ENCODE assay signal across 10 mouse cellular contexts in genomic region chr11:114184970-114185882, GRCm38 (mm10).
DNase-seq lines count a peak whose midpoint lies in the region; ATAC-seq and TF ChIP-seq lines count a peak whose summit lies in the region.
"Had no signal": no experiment of that assay in that cellular context is flagged by ENCODE, and none has a peak within 500 bp of the region (broad histone marks: within the 10 kb centered on the region; RNA-seq: fewer than 3 reads in every experiment).

No protein-coding gene starts in this region.

- H3K9ac ChIP-seq in ES-Bruce4 (ENCODE audit: low read depth, poor library complexity, severe bottlenecking), result no peak overlapping the region
- H3K9ac ChIP-seq in embryonic facial prominence, embryonic 14.5 days (ENCODE audit: low read depth, low read length), result no peak overlapping the region
- H3K9ac ChIP-seq in hindbrain, embryonic 15.5 days, result no peak overlapping the region
- no peak overlapping the region for H3K9ac ChIP-seq in lung, embryonic 16.5 days (ENCODE audit: low read length)
- H3K9ac ChIP-seq: embryonic facial prominence, embryonic 12.5 days; lung, embryonic 15.5 days had no signal

- TF ChIP-seq EP300 in ES-Bruce4 (IDR thresholded peaks at IDR 0.05; ENCODE audit: insufficient read depth, low read depth, low read length), result no peak

- TF ChIP-seq CTCF in ES-Bruce4 (IDR thresholded peaks at IDR 0.05; ENCODE audit: low read depth, low read length), result peak; percentile 6

- H3K27me3 ChIP-seq in ES-Bruce4 (ENCODE audit: control insufficient read depth, insufficient read depth, low read length, poor library complexity, severe bottlenecking), result no peaks in the 10 kb centered on the region
- 0 out of 2 replicates have a peak, but pooled peaks cover 6% of the 10 kb centered on the region for H3K27me3 ChIP-seq in embryonic facial prominence, embryonic 14.5 days (replicated peaks; ENCODE audit: control insufficient read depth, insufficient read depth, low read length)
- no peaks in the 10 kb centered on the region for H3K27me3 ChIP-seq in hindbrain, embryonic 15.5 days
- no peaks in the 10 kb centered on the region for H3K27me3 ChIP-seq in lung, embryonic 16.5 days (ENCODE audit: control insufficient read depth, insufficient read depth, low read depth, low read length)
- H3K27me3 ChIP-seq: embryonic facial prominence, embryonic 12.5 days had no signal

- no peaks in the 10 kb centered on the region for H3K36me3 ChIP-seq in ES-Bruce4 (ENCODE audit: control insufficient read depth, insufficient read depth, low read length, poor library complexity, severe bottlenecking)
- no peaks in the 10 kb centered on the region for H3K36me3 ChIP-seq in embryonic facial prominence, embryonic 14.5 days (ENCODE audit: control insufficient read depth, insufficient read depth, low read length)
- no peaks in the 10 kb centered on the region for H3K36me3 ChIP-seq in hindbrain, embryonic 15.5 days
- H3K36me3 ChIP-seq in lung, embryonic 16.5 days (ENCODE audit: control insufficient read depth, insufficient read depth, low read length), result no peaks in the 10 kb centered on the region
- H3K36me3 ChIP-seq: embryonic facial prominence, embryonic 12.5 days; lung, embryonic 15.5 days had no signal

- H3K27ac ChIP-seq in ES-Bruce4 (ENCODE audit: insufficient read depth, low read length), result no peak overlapping the region
- H3K27ac ChIP-seq in embryonic facial prominence, embryonic 14.5 days (replicated peaks; ENCODE audit: low read depth, low read length), result no peak overlapping the region
- no peak overlapping the region for H3K27ac ChIP-seq in hindbrain, embryonic 15.5 days (replicated peaks)
- no peak overlapping the region for H3K27ac ChIP-seq in lung, embryonic 16.5 days (ENCODE audit: low read length)
- H3K27ac ChIP-seq: embryonic facial prominence, embryonic 12.5 days; lung, embryonic 15.5 days had no signal

- peaks cover 2% of the 10 kb centered on the region for H3K4me1 ChIP-seq in ES-Bruce4 (ENCODE audit: control insufficient read depth, insufficient read depth, low read length)
- H3K4me1 ChIP-seq in embryonic facial prominence, embryonic 14.5 days (ENCODE audit: control insufficient read depth, insufficient read depth, low read length), result no peaks in the 10 kb centered on the region
- H3K4me1 ChIP-seq in hindbrain, embryonic 15.5 days (replicated peaks), result peaks cover 15% of the 10 kb centered on the region
- H3K4me1 ChIP-seq in lung, embryonic 16.5 days (replicated peaks; ENCODE audit: control insufficient read depth, insufficient read depth, low read length), result no peaks in the 10 kb centered on the region
- H3K4me1 ChIP-seq: embryonic facial prominence, embryonic 12.5 days; lung, embryonic 15.5 days had no signal

- H3K9me3 ChIP-seq in ES-Bruce4 (replicated peaks; ENCODE audit: control insufficient read depth, insufficient read depth, low read length, poor library complexity, severe bottlenecking), result no peaks in the 10 kb centered on the region
- H3K9me3 ChIP-seq in embryonic facial prominence, embryonic 14.5 days (ENCODE audit: control insufficient read depth, low read length), result peaks cover 4% of the 10 kb centered on the region; the same call in 1 of the 2 replicates
- no peaks in the 10 kb centered on the region for H3K9me3 ChIP-seq in hindbrain, embryonic 15.5 days
- H3K9me3 ChIP-seq in lung, embryonic 16.5 days (ENCODE audit: control insufficient read depth, low read length), result no peaks in the 10 kb centered on the region
- H3K9me3 ChIP-seq: lung, embryonic 15.5 days had no signal

- H3K4me2 ChIP-seq in embryonic facial prominence, embryonic 14.5 days (ENCODE audit: low read depth, low read length), result no peak overlapping the region
- no peak overlapping the region for H3K4me2 ChIP-seq in hindbrain, embryonic 15.5 days
- H3K4me2 ChIP-seq in lung, embryonic 16.5 days (ENCODE audit: low read depth, low read length), result no peak overlapping the region
- H3K4me2 ChIP-seq: embryonic facial prominence, embryonic 12.5 days; lung, embryonic 15.5 days had no signal

- peak; percentile 77 to 81 for DNase-seq in B cell, adult 2 months
- peak; percentile 64 for DNase-seq in embryonic facial prominence, embryonic 14.5 days (ENCODE audit: low spot score)
- peak; percentile 40 for DNase-seq in ovary, postnatal 14 days (ENCODE audit: low spot score)
- no peak for DNase-seq in urinary bladder, adult 18-20 months (ENCODE audit: low spot score in 2 of 2)

- H3K4me3 ChIP-seq in ES-Bruce4 (ENCODE audit: low read depth, low read length), result no peak overlapping the region
- H3K4me3 ChIP-seq in embryonic facial prominence, embryonic 14.5 days (ENCODE audit: low read depth, low read length), result no peak overlapping the region
- H3K4me3 ChIP-seq in hindbrain, embryonic 15.5 days, result no peak overlapping the region
- H3K4me3 ChIP-seq in lung, embryonic 16.5 days (ENCODE audit: low read length), result no peak overlapping the region
- H3K4me3 ChIP-seq: embryonic facial prominence, embryonic 12.5 days; lung, embryonic 15.5 days had no signal

- WGBS in embryonic facial prominence, embryonic 14.5 days, result 43% methylated on average over 18 of the region's 18 CpGs
- 34% methylated on average over 18 of the region's 18 CpGs for WGBS in hindbrain, embryonic 15.5 days
- WGBS in lung, embryonic 16.5 days, result 36% methylated on average over 18 of the region's 18 CpGs

- 0 out of 2 replicates have a peak, but pooled peaks have one; percentile 38 for ATAC-seq in embryonic facial prominence, embryonic 14.5 days (ENCODE audit: low read depth)
- ATAC-seq in hindbrain, embryonic 15.5 days (ENCODE audit: low FRiP score, low read depth), result peak; percentile 65
- ATAC-seq in lung, embryonic 16.5 days (ENCODE audit: low read depth), result peak; percentile 28; the same call in 1 of the 2 replicates
- no peak for ATAC-seq in activated CD4-positive, CD25-positive, alpha-beta regulatory T cell, adult 4 months

- no peak for TF ChIP-seq POLR2A in ES-Bruce4 (IDR thresholded peaks at IDR 0.05; ENCODE audit: insufficient read depth, low read length)

Comparison
In these comparisons a context has a peak if more than half of its experiments do, and no peak if none do; other contexts are left out.
1. DNase-seq: peak in B cell, adult 2 months (2 of 2), embryonic facial prominence, embryonic 14.5 days (single experiment) and ovary, postnatal 14 days (single experiment); none in urinary bladder, adult 18-20 months (0 of 2).